Mouse (Mus musculus): ENCODE measurements at regions not wholly inside any gene's neighbourhood (a gene's known extent, or its start where the extent isn't known, plus 50 kb on each side); places are given as distances from the start of the nearest gene placed in this dataset.

GRCm38 (mm10) chr1:39123813-39124146 lies 69.8 kb upstream of the Npas2 start:
- Histone ChIP-seq H3K9ac (ENCODE audit: control insufficient read depth, low read depth, low read length, poor library complexity, severe bottlenecking) (no peak overlapping the region), H3K9me3 (replicated peaks; ENCODE audit: insufficient read depth, low read length) (no peaks in the 10 kb centered on the region), H3K36me3 (ENCODE audit: control insufficient read depth in 1 of 2, insufficient read depth in 2 of 2, low read length in 2 of 2) (no peaks in the 10 kb centered on the region), H3K27me3 (ENCODE audit: control insufficient read depth in 1 of 2, insufficient read depth in 2 of 2, low read length in 2 of 2) (no peaks in the 10 kb centered on the region; a peak in 1 of 4 replicates), H3K79me2 (ENCODE audit: control insufficient read depth, insufficient read depth, low read length, poor library complexity) (no peaks in the 10 kb centered on the region), H3K27ac (ENCODE audit: control insufficient read depth, low read depth, low read length) (no peak overlapping the region), H3K4me3 (ENCODE audit: control insufficient read depth in 1 of 2, insufficient read depth in 1 of 2, low read depth in 2 of 2, low read length in 2 of 2) (no peak overlapping the region), H3K4me1 (ENCODE audit: control insufficient read depth in 1 of 2, insufficient read depth in 2 of 2, low read length in 2 of 2) (no peaks in the 10 kb centered on the region)
- no peak for DNase-seq (ENCODE audit: low read depth, low spot score)
- TF ChIP-seq NELFE (IDR thresholded peaks at IDR 0.05; ENCODE audit: low read depth, low read length), result no peak
- no peak for TF ChIP-seq KAT2A (conservative IDR thresholded peaks at IDR 0.05; ENCODE audit: low read depth, low read length)
- TF ChIP-seq ETS1 (IDR thresholded peaks at IDR 0.05; ENCODE audit: low read depth, low read length), result no peak
- no peak for TF ChIP-seq ELF1 (IDR thresholded peaks at IDR 0.05; ENCODE audit: low read depth, low read length)
- no peak for TF ChIP-seq TBP (IDR thresholded peaks at IDR 0.05; ENCODE audit: low read depth, low read length)
- TF ChIP-seq TAL1 (IDR thresholded peaks at IDR 0.05; ENCODE audit: low read length), result no peak
- no peak for TF ChIP-seq GATA1 (IDR thresholded peaks at IDR 0.05; ENCODE audit: low read depth, low read length)

GRCm38 (mm10) chr1:39134521-39134920 lies 59.0 kb upstream of the Npas2 start:
- TF ChIP-seq USF2 (IDR thresholded peaks at IDR 0.05; ENCODE audit: borderline replicate concordance in 1 of 2, insufficient read depth in 1 of 2, low read depth in 1 of 2, low read length in 2 of 2), result no peak
- TF ChIP-seq MAX (IDR thresholded peaks at IDR 0.05; ENCODE audit: low read length), result no peak
- TF ChIP-seq RAD21 (IDR thresholded peaks at IDR 0.05; ENCODE audit: low read depth, low read length), result no peak
- no peak for TF ChIP-seq RCOR1 (IDR thresholded peaks at IDR 0.05; ENCODE audit: low read depth, low read length)
- TF ChIP-seq TBP (IDR thresholded peaks at IDR 0.05; ENCODE audit: low read depth, low read length), result no peak
- TF ChIP-seq USF1 (IDR thresholded peaks at IDR 0.05; ENCODE audit: low read depth, low read length), result no peak
- no peak for TF ChIP-seq POLR2AphosphoS2 (IDR thresholded peaks at IDR 0.05; ENCODE audit: low read length)
- TF ChIP-seq HCFC1 (IDR thresholded peaks at IDR 0.05; ENCODE audit: low read depth, low read length), result no peak
- no peak for TF ChIP-seq MEF2A (IDR thresholded peaks at IDR 0.05; ENCODE audit: extremely low read depth, insufficient replicate concordance, low read depth, low read length, poor library complexity, severe bottlenecking)
- no peak for TF ChIP-seq GABPA (IDR thresholded peaks at IDR 0.05; ENCODE audit: low read depth, low read length)
- no peak for TF ChIP-seq TAL1 (IDR thresholded peaks at IDR 0.05; ENCODE audit: low read length)
- TF ChIP-seq MAFK (IDR thresholded peaks at IDR 0.05; ENCODE audit: borderline replicate concordance, low read depth, low read length), result no peak
- TF ChIP-seq NRF1 (IDR thresholded peaks at IDR 0.05; ENCODE audit: insufficient read depth, low read depth, low read length, poor library complexity, severe bottlenecking), result no peak
- TF ChIP-seq EP300 (IDR thresholded peaks at IDR 0.05; ENCODE audit: low read depth in 1 of 2, low read length in 2 of 2), result no peak
- no peaks in the 10 kb centered on the region for H3K9me3 ChIP-seq (replicated peaks; ENCODE audit: insufficient read depth, low read length)
- no peak overlapping the region for H3K9ac ChIP-seq (ENCODE audit: control insufficient read depth, low read depth, low read length, poor library complexity, severe bottlenecking)
- H3K4me3 ChIP-seq (ENCODE audit: control insufficient read depth in 1 of 2, insufficient read depth in 1 of 2, low read depth in 2 of 2, low read length in 2 of 2), result no peak overlapping the region
- no peaks in the 10 kb centered on the region for H3K4me1 ChIP-seq (ENCODE audit: control insufficient read depth in 1 of 2, insufficient read depth in 2 of 2, low read length in 2 of 2)
- H3K27ac ChIP-seq (ENCODE audit: control insufficient read depth, low read depth, low read length), result no peak overlapping the region
- no peaks in the 10 kb centered on the region for H3K27me3 ChIP-seq (ENCODE audit: control insufficient read depth in 1 of 2, insufficient read depth in 2 of 2, low read length in 2 of 2)
- no peaks in the 10 kb centered on the region for H3K36me3 ChIP-seq (ENCODE audit: control insufficient read depth in 1 of 2, insufficient read depth in 2 of 2, low read length in 2 of 2)
- H3K79me2 ChIP-seq (ENCODE audit: control insufficient read depth, insufficient read depth, low read length, poor library complexity), result no peaks in the 10 kb centered on the region
- DNase-seq (ENCODE audit: low read depth, low spot score), result no peak
